Comparison of ENCODE assay signal across 15 mouse cellular contexts in the genomic region with DNA sequence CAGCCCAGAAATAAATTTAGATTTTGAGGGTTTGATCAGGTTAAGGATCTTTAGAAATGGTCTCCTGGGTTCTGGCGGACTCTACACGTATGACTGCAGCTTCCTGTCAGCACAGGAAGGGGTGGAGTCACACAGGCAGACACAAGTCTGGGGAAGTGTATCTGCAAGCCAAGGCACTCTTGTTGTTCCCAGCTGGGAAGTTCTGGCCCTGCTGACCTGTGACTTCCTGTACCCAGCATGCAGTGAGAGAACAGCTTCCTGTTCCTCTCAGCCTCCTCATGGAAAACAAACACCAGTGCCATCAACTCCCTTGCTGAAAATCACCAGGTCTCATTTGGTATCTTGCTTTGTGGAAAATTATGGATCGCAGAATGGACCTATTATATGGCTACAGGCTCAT.
"Had no signal": no experiment of that assay in that cellular context is flagged by ENCODE, and none has a peak within 500 bp of the region (broad histone marks: within the 10 kb centered on the region; RNA-seq: fewer than 3 reads in every experiment).

No protein-coding gene starts in this region.

- H3K4me3 ChIP-seq: kidney, embryonic 15.5 days; left cerebral cortex, adult 2 months; limb, embryonic 12.5 days; limb, embryonic 15.5 days; liver, embryonic 12.5 days; liver, embryonic 15.5 days had no signal

- H3K4me2 ChIP-seq: kidney, embryonic 15.5 days; limb, embryonic 12.5 days; limb, embryonic 15.5 days; liver, embryonic 12.5 days; liver, embryonic 15.5 days; midbrain, embryonic 11.5 days had no signal

- H3K27ac ChIP-seq: kidney, embryonic 15.5 days; left cerebral cortex, adult 2 months; limb, embryonic 12.5 days; limb, embryonic 15.5 days; liver, embryonic 12.5 days; liver, embryonic 15.5 days had no signal

- H3K9ac ChIP-seq: kidney, embryonic 15.5 days; limb, embryonic 12.5 days; limb, embryonic 15.5 days; liver, embryonic 12.5 days; liver, embryonic 15.5 days had no signal

- ATAC-seq: liver, embryonic 12.5 days had no signal

- H3K9me3 ChIP-seq: kidney, embryonic 15.5 days; limb, embryonic 15.5 days; liver, embryonic 12.5 days; liver, embryonic 15.5 days had no signal

- H3K27me3 ChIP-seq: kidney, embryonic 15.5 days; limb, embryonic 12.5 days; limb, embryonic 15.5 days; liver, embryonic 12.5 days; liver, embryonic 15.5 days had no signal

- DNase-seq: kidney, adult 8-10 months; kidney, postnatal 10 days; layer of hippocampus, postnatal 36 days; lung, adult 2 months; lung, postnatal 14 days; lung, postnatal 4 days; midbrain, embryonic 14.5 days; thymus, postnatal 25 days had no signal

- H3K36me3 ChIP-seq: kidney, embryonic 15.5 days; limb, embryonic 12.5 days; limb, embryonic 15.5 days; liver, embryonic 12.5 days; liver, embryonic 15.5 days had no signal
